Mouse (Mus musculus): ENCODE measurements around the gene Gprin3.

DNA sequence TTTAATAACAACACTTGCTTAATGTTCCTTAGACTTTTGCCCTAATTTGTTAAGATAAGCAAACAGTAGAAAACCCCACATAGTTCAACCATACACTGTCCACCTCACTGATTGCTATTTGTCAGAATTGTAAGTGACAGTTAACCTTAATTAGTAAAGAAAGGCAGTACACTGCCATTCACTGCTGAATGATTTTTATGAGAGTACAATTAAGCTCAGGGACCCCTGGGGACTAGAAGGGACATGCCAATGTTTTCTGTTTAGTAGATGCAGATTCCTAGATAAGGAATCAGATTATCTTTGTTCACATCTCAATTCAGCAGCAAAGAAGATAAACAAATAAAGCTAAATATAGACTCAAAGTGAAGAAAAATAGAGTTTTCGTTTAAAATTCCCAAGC is 30.0 kb upstream of the Gprin3 start:
- TF ChIP-seq CTCF (IDR thresholded peaks at IDR 0.05; ENCODE audit: control insufficient read depth, insufficient read depth, insufficient read length) (no peak), FOSL1 (IDR thresholded peaks at IDR 0.05; ENCODE audit: insufficient read depth, low read length, poor library complexity, severe bottlenecking) (no peak)

All from C2C12 (cell line).